Mouse (Mus musculus) MEL (cell line): ENCODE results near the gene Plxnc1. TPM values are rescaled to one million over a fixed set of nuclear protein-coding genes. Genes with fewer than 3 reads are reported as not detected.

ENCODE experiments used
- DNase-seq: peaks from one replicate; pipeline ENCODE4 v3.0.0; 2011; ENCODE audit warnings: low read depth, low spot score
- H3K27ac ChIP-seq: 2 replicates; pipeline ENCODE4 v1.5.1; 2012; ENCODE audit warnings: low read depth, mild to moderate bottlenecking, control low read depth, low read length, moderate library complexity; ENCODE audit not compliant: control insufficient read depth
- H3K27me3 ChIP-seq, 2 experiments: fragments of 150-350 bp in 1 of 2; sonication (generic) in 1 of 2; 2 replicates each; pipeline ENCODE4 v1.6.1; 2012; ENCODE audit warnings: low read length in 2 of 2, mild to moderate bottlenecking in 2 of 2, improper control_type of control experiment in 1 of 2, moderate library complexity in 1 of 2; ENCODE audit not compliant: insufficient read depth in 2 of 2, control insufficient read depth in 1 of 2
- H3K36me3 ChIP-seq, 2 experiments: 2 replicates each; pipeline ENCODE4 v1.6.1; 2012 to 2014; ENCODE audit warnings: low read length in 2 of 2, improper control_type of control experiment in 1 of 2, inconsistent platforms in 1 of 2, mild to moderate bottlenecking in 1 of 2; ENCODE audit not compliant: insufficient read depth in 2 of 2, control insufficient read depth in 1 of 2
- H3K4me1 ChIP-seq, 2 experiments: fragments of 150-350 bp in 1 of 2; sonication (generic) in 1 of 2; 2 replicates each; pipeline ENCODE4 v1.6.1; 2012; ENCODE audit warnings: low read length in 2 of 2, improper control_type of control experiment in 1 of 2, mild to moderate bottlenecking in 1 of 2; ENCODE audit not compliant: insufficient read depth in 2 of 2, control insufficient read depth in 1 of 2
- H3K4me3 ChIP-seq, 2 experiments: fragments of 150-350 bp in 1 of 2; sonication (generic) in 1 of 2; 2 replicates each; pipeline ENCODE4 v1.5.1; 2012; ENCODE audit warnings: low read depth in 2 of 2, low read length in 2 of 2, mild to moderate bottlenecking in 2 of 2, moderate library complexity in 2 of 2, control low read depth in 1 of 2, improper control_type of control experiment in 1 of 2; ENCODE audit not compliant: control insufficient read depth in 1 of 2, insufficient read depth in 1 of 2
- H3K79me2 ChIP-seq: 2 replicates; pipeline ENCODE4 v1.6.1; 2012; ENCODE audit warnings: mild to moderate bottlenecking, low read length, moderate library complexity; ENCODE audit not compliant: control insufficient read depth, poor library complexity, insufficient read depth
- H3K9ac ChIP-seq: 2 replicates; pipeline ENCODE4 v1.6.1; 2012; ENCODE audit warnings: low read depth, mild to moderate bottlenecking, control low read depth, low read length, moderate library complexity; ENCODE audit not compliant: control insufficient read depth, poor library complexity, severe bottlenecking
- H3K9me3 ChIP-seq: fragments of 150-350 bp; sonication (generic); replicated peaks from 2 replicates; pipeline ENCODE4 v1.6.1; 2012; ENCODE audit warnings: mild to moderate bottlenecking, low read length, improper control_type of control experiment, moderate library complexity; ENCODE audit not compliant: insufficient read depth
- CHD1 ChIP-seq: IDR thresholded peaks from 2 replicates; pipeline ENCODE4 v1.6.1; 2012; ENCODE audit warnings: low read depth, mild to moderate bottlenecking, inconsistent platforms, low read length, improper control_type of control experiment
- CHD2 ChIP-seq: IDR thresholded peaks from 2 replicates; pipeline ENCODE4 v1.6.1; 2011; ENCODE audit warnings: low read length, improper control_type of control experiment
- CTCF ChIP-seq, 3 experiments: IDR thresholded peaks in 2 of 3; conservative IDR thresholded peaks in 1 of 3; 2 replicates each; pipeline ENCODE4 v1.5.1; 2011 to 2012; ENCODE audit warnings: low read length in 3 of 3, low read depth in 2 of 3, mild to moderate bottlenecking in 2 of 3, improper control_type of control experiment in 1 of 3, inconsistent platforms in 1 of 3, mixed read lengths in 1 of 3, moderate library complexity in 1 of 3; ENCODE audit not compliant: control insufficient read depth in 1 of 3, insufficient read depth in 1 of 3, poor library complexity in 1 of 3, severe bottlenecking in 1 of 3
- E2F4 ChIP-seq: IDR thresholded peaks from 2 replicates; pipeline ENCODE4 v1.6.1; 2011; ENCODE audit warnings: low read depth, low read length, improper control_type of control experiment, borderline replicate concordance
- ELF1 ChIP-seq: IDR thresholded peaks from 2 replicates; pipeline ENCODE4 v1.6.1; 2014; ENCODE audit warnings: low read depth, mild to moderate bottlenecking, inconsistent platforms, low read length, improper control_type of control experiment, moderate library complexity
- EP300 ChIP-seq, 2 experiments: IDR thresholded peaks; 2 replicates each; pipeline ENCODE4 v1.6.1; 2011; ENCODE audit warnings: improper control_type of control experiment in 2 of 2, low read length in 2 of 2, low read depth in 1 of 2, mild to moderate bottlenecking in 1 of 2
- HCFC1 ChIP-seq: IDR thresholded peaks from 2 replicates; pipeline ENCODE4 v1.6.1; 2012; ENCODE audit warnings: low read depth, mild to moderate bottlenecking, inconsistent platforms, low read length, improper control_type of control experiment, moderate library complexity
- KAT2A ChIP-seq: conservative IDR thresholded peaks from 2 replicates; pipeline ENCODE4 v1.6.1; 2012; ENCODE audit warnings: low read depth, low read length, improper control_type of control experiment, inconsistent platforms
- MAFK ChIP-seq: IDR thresholded peaks from 2 replicates; pipeline ENCODE4 v1.6.1; 2011; ENCODE audit warnings: low read depth, mild to moderate bottlenecking, low read length, improper control_type of control experiment, borderline replicate concordance
- MAX ChIP-seq: IDR thresholded peaks from 2 replicates; pipeline ENCODE4 v1.6.1; 2011; ENCODE audit warnings: low read length, improper control_type of control experiment
- MYC ChIP-seq: IDR thresholded peaks from 2 replicates; pipeline ENCODE4 v1.6.1; 2011; ENCODE audit warnings: low read depth, mild to moderate bottlenecking, low read length, improper control_type of control experiment, moderate library complexity
- NELFE ChIP-seq: IDR thresholded peaks from 2 replicates; pipeline ENCODE4 v1.6.1; 2011; ENCODE audit warnings: low read depth, low read length, improper control_type of control experiment
- NRF1 ChIP-seq: IDR thresholded peaks from 2 replicates; pipeline ENCODE4 v1.6.1; 2014; ENCODE audit warnings: low read depth, mild to moderate bottlenecking, inconsistent platforms, low read length, improper control_type of control experiment, moderate library complexity; ENCODE audit not compliant: poor library complexity, insufficient read depth, severe bottlenecking
- POLR2AphosphoS2 ChIP-seq: IDR thresholded peaks from 2 replicates; pipeline ENCODE4 v1.6.1; 2011; ENCODE audit warnings: low read length, improper control_type of control experiment
- RAD21 ChIP-seq: IDR thresholded peaks from 2 replicates; pipeline ENCODE4 v1.6.1; 2011; ENCODE audit warnings: mild to moderate bottlenecking, low read depth, low read length, improper control_type of control experiment
- SMC3 ChIP-seq: IDR thresholded peaks from 2 replicates; pipeline ENCODE4 v1.6.1; 2011; ENCODE audit warnings: low read depth, low read length, improper control_type of control experiment
- UBTF ChIP-seq: IDR thresholded peaks from 2 replicates; pipeline ENCODE4 v1.6.1; 2012; ENCODE audit warnings: low read depth, mild to moderate bottlenecking, inconsistent platforms, low read length, improper control_type of control experiment, moderate library complexity, borderline replicate concordance; ENCODE audit not compliant: insufficient read depth
- USF2 ChIP-seq, 2 experiments: IDR thresholded peaks; 2 replicates each; pipeline ENCODE4 v1.6.1; 2011 to 2012; ENCODE audit warnings: improper control_type of control experiment in 2 of 2, low read length in 2 of 2, borderline replicate concordance in 1 of 2, inconsistent platforms in 1 of 2, low read depth in 1 of 2, mild to moderate bottlenecking in 1 of 2; ENCODE audit not compliant: insufficient read depth in 1 of 2
- ZC3H11A ChIP-seq: IDR thresholded peaks from 2 replicates; pipeline ENCODE4 v1.6.1; 2012; ENCODE audit warnings: low read depth, mild to moderate bottlenecking, inconsistent platforms, low read length, improper control_type of control experiment
- ZKSCAN1 ChIP-seq: IDR thresholded peaks from 2 replicates; pipeline ENCODE4 v1.6.1; 2012; ENCODE audit warnings: low read depth, mild to moderate bottlenecking, inconsistent platforms, low read length, improper control_type of control experiment, moderate library complexity
- polyA plus RNA-seq, 2 experiments: library from polyadenylated mRNA; stranded (reverse) in 1 of 2; unstranded in 1 of 2; fragments of >175 nt in 1 of 2; fragments of >200 nt in 1 of 2; gene quantifications; 2 replicates each; pipeline versions ENCODE4 v1.2.1 to v1.2.4; 2012; ENCODE audit warnings: low replicate concordance in 2 of 2, low read depth in 1 of 2; ENCODE audit not compliant: insufficient read length in 2 of 2, insufficient read depth in 1 of 2, missing spikeins in 1 of 2
- total RNA-seq: library from RNA; depleted of rRNA; stranded (reverse); fragments of 300-350 nt; gene quantifications from 2 replicates; pipeline ENCODE4 v1.2.3, GENCODE M21; 2012

Gene Plxnc1
- total and polyA plus RNA-seq, 3 experiments, result 15.1 to 30.1 TPM; not detected in 1

DNA sequence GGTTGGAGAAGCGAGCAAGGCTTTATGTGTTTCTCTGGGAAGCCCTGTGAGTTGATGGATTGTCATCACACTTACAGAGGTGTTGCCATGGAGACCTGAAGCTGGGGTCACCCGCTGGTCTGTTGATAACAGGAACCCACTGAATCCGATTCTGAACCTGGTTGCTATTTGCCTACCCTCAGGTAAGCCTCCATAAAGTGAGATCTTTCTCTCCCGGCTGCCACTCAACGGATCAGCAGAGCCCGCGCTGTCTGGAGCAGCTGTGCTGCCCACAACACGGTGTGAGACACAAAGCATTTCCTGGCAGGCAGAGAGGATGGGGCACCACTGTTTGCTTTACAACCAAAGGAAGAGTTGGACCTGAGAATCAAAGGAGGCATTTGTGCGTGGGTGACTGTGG, 79.4 kb downstream of the Plxnc1 start:
- Histone ChIP-seq H3K4me1 (peaks cover 0 to 2% of the 10 kb centered on the region in 2 experiments; a peak in 1 of 4 replicates), H3K9me3 (no peaks in the 10 kb centered on the region), H3K79me2 (no peaks in the 10 kb centered on the region), H3K36me3 (peaks cover 0 to 45% of the 10 kb centered on the region in 2 experiments; a peak in 2 of 4 replicates), H3K27ac (no peak overlapping the region), H3K9ac (no peak overlapping the region), H3K4me3 (no peak overlapping the region), H3K27me3 (no peaks in the 10 kb centered on the region)
- DNase-seq, result no peak
- no peak for TF ChIP-seq E2F4
- no peak for TF ChIP-seq EP300 (IDR thresholded peaks at IDR 0.05; ENCODE audit: low read depth in 1 of 2, low read length in 2 of 2)

DNA sequence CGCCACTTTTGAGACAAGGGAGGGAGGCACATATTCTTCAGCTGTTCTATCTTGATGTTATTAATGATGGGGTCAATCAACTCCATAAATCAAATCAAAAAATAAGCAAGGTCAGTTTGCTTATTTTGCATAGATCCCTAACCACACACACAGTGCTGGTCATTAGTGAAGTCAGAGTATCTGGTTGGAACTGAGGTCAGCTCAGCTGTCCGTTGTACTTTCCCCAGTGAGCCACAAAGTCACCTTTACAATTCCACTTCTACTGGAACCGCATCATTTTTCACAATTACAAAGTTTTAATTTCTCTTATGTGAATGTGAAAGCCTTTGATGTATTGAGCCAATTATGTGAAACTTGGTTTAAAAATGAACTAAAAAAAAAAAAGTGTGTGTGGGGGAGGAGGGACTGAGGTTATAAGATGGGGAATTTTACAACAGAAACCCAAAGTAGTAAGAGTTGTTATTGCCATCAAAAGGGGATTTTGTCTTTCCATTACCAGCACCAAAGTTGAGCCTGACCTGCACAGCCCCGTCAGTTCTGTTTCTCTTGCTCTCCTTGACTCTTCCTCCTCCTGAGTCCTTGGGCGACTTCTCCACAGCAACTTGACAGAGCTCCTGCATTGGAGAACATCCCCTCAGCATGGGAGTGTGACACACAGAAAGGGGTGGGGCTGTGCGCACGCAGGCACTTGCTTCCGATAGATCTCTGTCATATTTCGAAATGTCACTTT, 80.3 kb downstream of the Plxnc1 start:
- H3K36me3 ChIP-seq, result peaks cover 3 to 46% of the 10 kb centered on the region in 2 experiments
- no peak overlapping the region for H3K9ac ChIP-seq
- H3K4me3 ChIP-seq, result no peak overlapping the region
- no peak for DNase-seq
- no peaks in the 10 kb centered on the region for H3K9me3 ChIP-seq
- no peak for TF ChIP-seq NRF1
- TF ChIP-seq CHD1, result no peak
- TF ChIP-seq KAT2A, result no peak
- TF ChIP-seq NELFE, result no peak
- no peak for TF ChIP-seq HCFC1
- no peak for TF ChIP-seq ZC3H11A
- TF ChIP-seq UBTF, result no peak
- TF ChIP-seq SMC3, result no peak
- TF ChIP-seq RAD21, result no peak
- TF ChIP-seq CTCF (IDR thresholded peaks at IDR 0.05 in 2 of 3, conservative IDR thresholded peaks at IDR 0.05 in 1 of 3; ENCODE audit: control insufficient read depth in 1 of 3, insufficient read depth in 1 of 3, low read depth in 2 of 3, low read length in 3 of 3, poor library complexity in 1 of 3, severe bottlenecking in 1 of 3), result no peak
- no peak for TF ChIP-seq ZKSCAN1
- TF ChIP-seq MAFK, result no peak
- no peak for TF ChIP-seq MAX
- no peak for TF ChIP-seq CHD2
- no peak for TF ChIP-seq USF2 (IDR thresholded peaks at IDR 0.05; ENCODE audit: borderline replicate concordance in 1 of 2, insufficient read depth in 1 of 2, low read depth in 1 of 2, low read length in 2 of 2)
- TF ChIP-seq POLR2AphosphoS2, result no peak
- no peak for TF ChIP-seq MYC
- TF ChIP-seq EP300 (IDR thresholded peaks at IDR 0.05; ENCODE audit: low read depth in 1 of 2, low read length in 2 of 2), result no peak
- no peak for TF ChIP-seq ELF1
- H3K27me3 ChIP-seq, result no peaks in the 10 kb centered on the region
- H3K4me1 ChIP-seq, result peaks cover 4 to 5% of the 10 kb centered on the region in 2 experiments
- H3K79me2 ChIP-seq, result no peaks in the 10 kb centered on the region
- no peak overlapping the region for H3K27ac ChIP-seq
